Mouse (Mus musculus): ENCODE measurements around the gene Slfn14.

DNA sequence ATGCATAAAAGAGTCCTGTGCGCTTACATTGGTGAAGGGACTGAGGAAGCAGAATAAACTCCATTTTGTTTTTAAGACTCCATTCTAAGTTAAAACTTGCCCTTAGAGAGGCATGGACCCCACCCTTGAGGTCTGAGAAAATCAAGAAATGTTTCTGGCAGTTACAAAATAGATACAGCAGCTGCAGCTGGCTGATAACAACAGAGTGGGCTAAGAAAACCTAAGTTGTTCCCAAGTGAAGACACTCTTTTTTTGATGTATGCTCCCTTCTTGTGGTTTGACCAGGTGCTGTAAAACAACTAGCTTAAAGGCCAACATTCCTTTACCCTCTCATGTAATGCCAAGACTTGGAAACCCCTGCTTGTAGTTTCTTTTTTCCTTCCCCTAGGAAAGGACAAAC, 23.9 kb downstream of the Slfn14 start:
- TF ChIP-seq POLR2A (IDR thresholded peaks at IDR 0.05; ENCODE audit: low read depth, low read length) (no peak), CTCF (IDR thresholded peaks at IDR 0.05; ENCODE audit: borderline replicate concordance, insufficient read depth, low read length) (no peak)

Measured in embryonic fibroblast, embryonic 13.5 days (primary cell).